Mouse (Mus musculus): ENCODE results near the gene Arhgap17.

Gene Arhgap17

GRCm38 (mm10) chr7:123369759-123370481 lies at the start of gene Arhgap17, which contains the start of gene Lcmt1:
Gene Arhgap17 (minus strand): TSS chr7:123369915.
Gene Lcmt1 (plus strand): TSS chr7:123369784.
- peak; percentile 93 for DNase-seq (ENCODE audit: low spot score)

DNA sequence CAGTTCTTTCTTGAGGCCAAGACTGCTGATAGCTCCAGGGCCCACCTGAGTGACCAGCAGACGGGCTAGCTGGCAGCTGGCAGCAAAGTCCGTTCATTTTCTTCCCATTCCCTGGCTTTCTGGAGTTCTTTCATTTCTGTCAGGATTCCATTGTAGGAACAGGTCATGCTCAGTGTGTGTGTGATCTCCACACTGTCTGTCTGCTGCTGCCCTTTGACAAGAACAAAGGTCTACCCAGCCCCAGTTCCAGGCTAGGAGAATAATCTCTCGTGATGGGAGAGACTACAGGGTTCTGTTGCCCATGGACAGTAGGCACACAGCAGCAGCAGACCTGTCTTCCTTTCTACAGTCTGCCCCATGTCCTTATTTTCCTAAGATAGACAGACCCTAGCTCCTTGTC lies 47.9 kb upstream of the Arhgap17 start:
- no peak for DNase-seq (ENCODE audit: low spot score)

- DNase-seq (ENCODE audit: low spot score): no peak
Measured at GRCm38 (mm10) chr7:123416803-123417202, 47.1 kb upstream of the Arhgap17 start.

DNA sequence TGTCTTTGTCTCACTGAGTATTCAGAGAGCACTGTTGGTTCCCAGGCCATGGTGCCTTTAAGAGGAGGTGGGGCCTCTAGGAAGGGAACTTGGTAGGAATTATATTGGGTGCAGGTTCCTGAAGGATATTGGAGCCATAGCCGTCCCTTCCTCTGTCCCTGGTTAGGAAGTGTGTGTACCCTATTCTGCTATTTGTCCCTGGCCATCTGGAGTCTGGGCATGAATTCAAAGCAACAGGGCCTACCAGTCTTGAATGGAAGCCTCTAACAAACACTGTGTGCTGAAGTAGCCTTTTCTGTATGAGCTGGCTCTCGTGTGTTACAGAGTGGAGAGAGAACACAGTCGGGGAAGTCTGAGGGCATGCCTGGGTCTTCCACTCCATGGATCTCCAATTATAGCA lies 42.4 kb upstream of the Arhgap17 start:
- no peak for DNase-seq (ENCODE audit: low spot score)

- DNase-seq (ENCODE audit: low spot score): no peak
Measured at GRCm38 (mm10) chr7:123411109-123411508, 41.4 kb upstream of the Arhgap17 start.

DNA sequence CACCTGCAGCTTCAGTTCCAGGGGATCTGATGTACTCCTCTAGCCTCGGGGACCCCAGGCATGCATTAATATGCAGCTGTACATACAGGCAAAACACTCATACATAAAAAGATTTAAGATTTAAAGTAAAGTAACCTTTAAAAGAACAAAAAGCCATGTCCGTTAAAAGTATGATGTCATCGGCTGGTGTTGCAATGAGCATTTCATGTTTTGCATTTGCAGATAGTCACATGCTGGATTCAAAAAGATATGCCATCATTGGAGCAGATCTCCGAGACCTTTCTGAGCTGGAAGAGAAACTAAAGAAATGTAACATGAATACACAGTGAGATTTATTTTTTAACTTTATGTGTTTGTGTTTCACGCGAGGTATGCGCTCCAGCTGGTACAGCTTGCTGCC lies 40.8 kb upstream of the Arhgap17 start:
- no peak for DNase-seq (ENCODE audit: low spot score)

- no peak for DNase-seq (ENCODE audit: low spot score)
Measured at GRCm38 (mm10) chr7:123406988-123407387, 37.3 kb upstream of the Arhgap17 start.

- no peak for DNase-seq (ENCODE audit: low spot score)
Measured at GRCm38 (mm10) chr7:123405619-123406018, 35.9 kb upstream of the Arhgap17 start.

GRCm38 (mm10) chr7:123404198-123404597 lies 34.5 kb upstream of the Arhgap17 start:
- DNase-seq (ENCODE audit: low spot score): no peak

GRCm38 (mm10) chr7:123401121-123401520 lies 31.4 kb upstream of the Arhgap17 start:
- DNase-seq (ENCODE audit: low spot score): no peak

DNA sequence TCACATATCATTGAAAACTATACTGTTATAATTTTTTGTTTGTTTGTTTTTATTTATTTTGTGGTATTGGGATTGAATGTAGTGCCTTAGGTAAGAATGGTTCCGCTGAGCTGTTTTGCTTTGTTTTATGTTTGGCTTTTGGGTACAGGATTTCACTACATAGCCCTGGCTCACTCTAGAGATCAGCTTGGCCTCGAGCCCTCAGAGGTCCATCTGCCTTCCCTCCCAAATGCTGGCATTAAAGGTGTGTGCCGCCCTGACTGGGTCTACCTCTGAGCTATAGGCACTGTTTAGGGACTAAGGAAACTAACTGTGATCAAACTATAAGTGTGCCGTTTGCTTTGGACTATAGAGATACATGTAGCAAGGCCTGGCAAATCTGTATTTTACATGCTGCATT lies 29.6 kb upstream of the Arhgap17 start:
- DNase-seq (ENCODE audit: low spot score): no peak

GRCm38 (mm10) chr7:123398828-123399227 lies 29.1 kb upstream of the Arhgap17 start:
- peak; percentile 75 for DNase-seq (ENCODE audit: low spot score)

DNA sequence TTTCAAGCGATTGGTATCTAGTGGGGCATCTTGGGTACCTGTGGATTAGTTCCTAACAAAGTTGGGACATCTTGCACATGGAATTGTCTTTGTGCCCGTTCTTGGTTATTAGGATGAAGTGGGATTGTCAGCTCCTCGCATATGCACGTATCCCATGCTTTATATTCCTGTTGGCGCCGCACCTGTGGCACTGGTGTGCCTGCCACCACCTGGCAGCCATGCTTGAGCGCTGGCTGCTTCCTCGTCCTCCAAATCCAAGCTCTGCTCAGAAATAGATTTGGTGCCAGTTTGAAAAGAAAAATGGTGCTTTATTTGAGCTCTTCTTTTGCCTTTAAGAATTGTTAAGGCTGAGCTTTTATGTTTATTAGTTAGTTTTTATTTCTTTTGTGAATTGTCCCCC lies 28.2 kb upstream of the Arhgap17 start:
- DNase-seq (ENCODE audit: low spot score): no peak

GRCm38 (mm10) chr7:123397369-123397768 lies 27.7 kb upstream of the Arhgap17 start:
- DNase-seq (ENCODE audit: low spot score): no peak

- no peak for DNase-seq (ENCODE audit: low spot score)
Measured at GRCm38 (mm10) chr7:123396900-123397299, 27.2 kb upstream of the Arhgap17 start.

DNA sequence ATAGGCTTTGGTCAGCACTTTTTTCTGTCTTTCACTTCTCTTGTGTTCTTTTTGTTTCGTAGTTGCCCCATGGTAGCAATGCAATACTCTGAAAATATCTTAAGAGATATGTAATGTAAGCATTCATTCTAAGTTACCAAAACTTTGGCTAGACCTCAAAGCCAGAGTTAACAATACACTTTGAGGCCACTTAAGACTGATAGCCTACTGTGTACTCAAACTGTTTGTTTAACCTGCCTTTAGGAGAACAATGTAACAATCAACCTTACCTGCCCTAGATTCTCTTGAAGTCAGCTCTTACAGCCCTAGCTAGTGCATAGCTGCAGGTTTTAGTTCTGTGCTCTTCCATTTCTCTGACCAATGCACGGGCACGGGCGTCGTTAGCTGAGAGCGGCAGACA lies 24.6 kb upstream of the Arhgap17 start:
- DNase-seq (ENCODE audit: low spot score): no peak

DNA sequence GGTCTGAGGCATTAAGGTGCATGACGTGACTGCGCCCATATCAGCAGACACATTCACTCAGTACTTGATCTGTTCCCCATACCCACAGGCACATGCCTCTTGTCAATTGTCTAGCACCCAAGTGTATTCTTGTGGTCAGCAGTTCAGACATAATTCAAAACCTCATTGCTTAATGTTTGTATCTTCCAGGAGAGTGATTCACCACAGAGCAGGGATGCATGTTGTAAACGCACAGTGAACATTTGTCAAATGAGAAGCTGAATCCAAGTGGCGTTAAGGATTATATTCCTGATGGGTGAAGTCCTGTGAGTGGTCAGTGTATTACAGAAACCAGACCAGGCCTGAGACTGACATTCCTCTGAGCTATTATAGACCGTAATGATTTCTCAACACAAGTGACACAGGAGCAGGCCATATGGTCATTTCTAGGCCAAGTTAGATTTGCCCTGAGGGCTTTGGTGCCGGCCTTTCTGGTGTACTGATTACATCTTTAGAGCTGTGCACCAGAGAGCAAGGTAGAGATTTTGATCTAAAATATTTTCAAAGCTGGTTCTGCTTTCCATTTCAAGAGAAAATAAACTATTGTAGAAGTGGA lies 20.1 kb upstream of the Arhgap17 start:
- peak; percentile 62 for DNase-seq (ENCODE audit: low spot score)

- DNase-seq (ENCODE audit: low spot score): no peak
Measured at GRCm38 (mm10) chr7:123385693-123386407, 16.1 kb upstream of the Arhgap17 start.

DNA sequence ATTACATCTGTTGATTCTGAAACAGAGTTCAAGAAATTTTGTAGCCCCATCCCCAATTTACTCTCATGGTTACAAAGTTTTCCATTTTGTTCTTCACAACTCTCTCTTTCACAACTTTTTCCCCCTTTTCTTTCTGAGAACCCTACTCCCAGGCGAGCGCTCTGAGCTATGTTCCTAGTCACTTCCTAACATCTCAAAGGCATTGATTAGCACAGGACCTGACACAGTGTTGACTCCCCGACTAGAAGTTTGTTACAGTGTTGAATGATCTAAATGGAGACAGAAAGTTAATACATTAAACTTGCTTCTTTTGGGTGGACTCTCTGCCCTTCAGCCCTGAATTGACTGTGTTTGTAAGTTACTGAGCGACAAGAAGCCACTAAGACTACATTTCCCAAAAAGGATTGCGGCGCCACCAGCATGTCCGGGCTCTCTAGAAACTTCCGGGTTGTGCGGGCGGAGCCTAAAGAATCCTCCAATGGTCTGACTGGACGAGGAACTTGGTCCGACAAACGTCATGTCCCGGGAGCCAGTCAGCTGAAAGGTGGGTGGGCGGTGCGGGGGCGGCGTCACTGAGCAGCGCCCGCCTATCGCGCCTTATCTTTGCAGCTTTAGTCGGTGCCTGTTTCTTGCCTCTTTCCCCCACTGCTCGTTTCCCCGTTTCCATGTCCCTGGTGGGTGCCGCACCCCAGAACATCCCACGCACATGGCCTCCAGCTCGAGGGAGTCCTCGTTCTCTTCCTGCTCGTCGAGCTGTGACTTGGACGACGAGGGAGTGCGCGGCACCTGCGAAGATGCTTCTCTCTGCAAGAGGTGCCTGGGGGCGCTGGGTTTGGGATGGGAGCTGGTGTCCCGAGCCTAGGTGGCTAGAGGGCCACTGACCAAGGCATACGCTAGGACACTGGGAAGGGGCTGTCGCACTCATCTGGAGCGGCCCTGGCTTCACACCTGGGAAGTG lies 8.0 kb upstream of the Arhgap17 start:
- peak; percentile 95 for DNase-seq (ENCODE audit: low spot score)

DNA sequence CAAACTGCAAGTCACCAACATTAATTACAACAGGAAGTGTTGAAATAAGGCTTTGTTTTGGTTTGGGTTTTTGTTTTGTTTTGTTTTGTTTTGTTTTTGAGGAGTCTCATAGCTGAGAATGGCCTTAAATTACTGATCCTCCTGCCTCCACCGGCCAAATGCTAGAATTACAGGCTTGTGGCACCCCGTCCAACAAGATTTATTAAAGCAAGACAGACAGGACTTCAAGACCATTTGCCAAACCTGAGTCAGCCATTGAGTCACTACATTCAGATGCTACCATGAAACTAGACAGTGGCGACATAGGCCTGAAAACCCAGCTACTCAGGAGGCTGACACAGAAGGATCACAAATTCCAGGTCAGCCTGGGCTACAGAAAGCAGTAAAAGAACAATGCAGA lies 1.8 kb upstream of the Arhgap17 start:
- no peak for DNase-seq (ENCODE audit: low spot score)

- no peak for DNase-seq (ENCODE audit: low spot score)
Measured at GRCm38 (mm10) chr7:123370700-123371099, 985 bp upstream of the Arhgap17 start.
